Mouse (Mus musculus) olfactory bulb, adult 2 months (tissue): ENCODE data around the gene Rab4b.

Source experiments
- CTCF ChIP-seq: fragments of 200-500 bp; IDR thresholded peaks from 2 replicates; pipeline ENCODE4 v1.5.1; 2012; ENCODE audit warnings: low read depth, mild to moderate bottlenecking, low read length, moderate library complexity; ENCODE audit not compliant: insufficient read depth
- POLR2A ChIP-seq: fragments of 200-500 bp; IDR thresholded peaks from 2 replicates; pipeline ENCODE4 v1.6.1; 2012; ENCODE audit warnings: mild to moderate bottlenecking, low read depth, low read length, moderate library complexity; ENCODE audit not compliant: insufficient read depth

DNA sequence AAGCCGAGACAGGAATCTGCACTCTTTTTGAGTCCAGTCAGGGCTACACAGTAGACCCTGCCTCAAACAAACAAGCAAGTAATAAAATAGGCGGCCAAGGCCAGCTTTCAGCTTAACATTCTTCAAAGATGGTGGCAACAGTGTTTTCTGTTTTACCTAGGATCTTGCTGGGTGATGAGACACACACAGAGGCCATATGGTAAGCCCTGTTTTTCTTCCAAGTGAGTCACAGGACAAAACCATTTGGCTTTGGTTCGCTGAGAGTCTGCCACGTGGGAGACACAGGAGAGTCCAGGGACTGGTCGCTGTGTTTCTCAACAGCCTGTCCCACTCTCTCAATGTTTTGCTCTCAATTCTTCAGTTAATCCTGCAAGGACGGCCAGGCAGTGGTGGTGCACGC is 39.9 kb upstream of the Rab4b start:
- no peak for TF ChIP-seq CTCF
- no peak for TF ChIP-seq POLR2A
